In the genomic region with DNA sequence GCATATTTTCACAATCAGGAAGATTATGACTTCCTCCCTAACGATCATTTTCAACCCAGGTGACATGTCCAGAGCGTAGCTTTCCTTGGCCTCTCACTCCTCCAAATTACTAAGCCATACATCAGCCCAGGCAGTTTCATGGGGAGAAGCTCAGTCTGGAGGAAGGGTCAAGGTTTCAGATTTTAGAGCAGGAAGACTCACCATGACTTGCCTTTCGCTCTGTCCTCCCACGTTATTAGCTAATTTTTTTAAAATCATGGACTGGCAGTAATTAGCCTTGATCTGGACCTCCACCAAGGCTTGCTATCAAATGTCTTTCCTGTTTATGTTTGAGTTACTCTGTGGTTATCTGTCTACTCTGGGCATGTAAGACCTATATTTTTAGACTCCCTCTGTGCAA, we compare ENCODE assay signal across 20 mouse cellular contexts.
DNase-seq lines count a peak whose midpoint lies in the region; ATAC-seq and TF ChIP-seq lines count a peak whose summit lies in the region.
"Had no signal": no experiment of that assay in that cellular context is flagged by ENCODE, and none has a peak within 500 bp of the region (broad histone marks: within the 10 kb centered on the region; RNA-seq: fewer than 3 reads in every experiment).

No protein-coding gene starts in this region.

- 44% methylated on average over 4 of the region's 4 CpGs for WGBS in heart, embryonic 13.5 days
- 59% methylated on average over 4 of the region's 4 CpGs for WGBS in heart, embryonic 10.5 days
- WGBS in kidney, postnatal 0 days = 15% methylated on average over 4 of the region's 4 CpGs

- no peak overlapping the region for H3K4me2 ChIP-seq in heart, embryonic 13.5 days
- H3K4me2 ChIP-seq in kidney, postnatal 0 days (ENCODE audit: low read length) = no peak overlapping the region
- H3K4me2 ChIP-seq in myocyte (ENCODE audit: low read depth) = peak overlapping the region; percentile 24
- H3K4me2 ChIP-seq: forebrain, embryonic 13.5 days; hindbrain, embryonic 14.5 days; intestine, embryonic 15.5 days had no signal

- no peak for TF ChIP-seq CTCF in kidney, postnatal 0 days (IDR thresholded peaks at IDR 0.05; ENCODE audit: low read depth)

- no peaks in the 10 kb centered on the region for H3K36me3 ChIP-seq in heart, embryonic 13.5 days
- H3K36me3 ChIP-seq in heart, embryonic 10.5 days = no peaks in the 10 kb centered on the region
- H3K36me3 ChIP-seq in kidney, postnatal 0 days (ENCODE audit: insufficient read depth, low read length) = no peaks in the 10 kb centered on the region
- no peaks in the 10 kb centered on the region for H3K36me3 ChIP-seq in myocyte (ENCODE audit: control insufficient read depth, insufficient read depth)
- H3K36me3 ChIP-seq: hindbrain, embryonic 10.5 days; intestine, embryonic 15.5 days had no signal

- no peak for ATAC-seq in heart, embryonic 13.5 days (ENCODE audit: extremely low read depth, insufficient number of reproducible peaks, low FRiP score, low TSS enrichment)
- ATAC-seq in kidney, postnatal 0 days (replicated peaks; ENCODE audit: low FRiP score, low read depth) = peak; percentile 57
- ATAC-seq: forebrain, embryonic 13.5 days; forebrain, postnatal 0 days; intestine, embryonic 15.5 days had no signal

- H3K27me3 ChIP-seq in heart, embryonic 13.5 days (replicated peaks) = no peaks in the 10 kb centered on the region
- no peaks in the 10 kb centered on the region for H3K27me3 ChIP-seq in heart, embryonic 10.5 days (ENCODE audit: insufficient read depth, poor library complexity, severe bottlenecking)
- H3K27me3 ChIP-seq in kidney, postnatal 0 days (ENCODE audit: insufficient read depth, low read length) = no peaks in the 10 kb centered on the region
- no peaks in the 10 kb centered on the region for H3K27me3 ChIP-seq in myocyte (ENCODE audit: control insufficient read depth, insufficient read depth, insufficient read length)
- H3K27me3 ChIP-seq: CH12.LX; forebrain, embryonic 13.5 days; intestine, embryonic 15.5 days had no signal

- H3K9me3 ChIP-seq in heart, embryonic 13.5 days = no peaks in the 10 kb centered on the region
- H3K9me3 ChIP-seq in heart, embryonic 10.5 days = no peaks in the 10 kb centered on the region
- no peaks in the 10 kb centered on the region for H3K9me3 ChIP-seq in kidney, postnatal 0 days (replicated peaks; ENCODE audit: low read length)
- H3K9me3 ChIP-seq: forebrain, embryonic 13.5 days; hindbrain, embryonic 10.5 days; intestine, embryonic 15.5 days had no signal

- no peaks in the 10 kb centered on the region for H3K79me2 ChIP-seq in myocyte (ENCODE audit: control insufficient read depth, insufficient read depth)

- peaks cover 9% of the 10 kb centered on the region for H3K4me1 ChIP-seq in heart, embryonic 13.5 days
- no peaks in the 10 kb centered on the region for H3K4me1 ChIP-seq in heart, embryonic 10.5 days
- no peaks in the 10 kb centered on the region for H3K4me1 ChIP-seq in kidney, postnatal 0 days (replicated peaks; ENCODE audit: insufficient read depth, low read length)
- H3K4me1 ChIP-seq: forebrain, embryonic 13.5 days; hindbrain, embryonic 10.5 days; intestine, embryonic 15.5 days had no signal

- DNase-seq in embryo, embryonic 10 days (ENCODE audit: low spot score) = peak; percentile 11
- DNase-seq in embryo, embryonic 11 days = no peak
- no peak for DNase-seq in heart, embryonic 10.5 days (ENCODE audit: low spot score)
- DNase-seq in kidney, postnatal 0 days (ENCODE audit: low spot score) = peak; percentile 82
- DNase-seq in kidney, adult 18-20 months = no peak
- no peak for DNase-seq in urinary bladder, postnatal 10 days (ENCODE audit: low spot score)
- DNase-seq: adrenal gland, adult 8-10 months; adrenal gland, postnatal 36 days; cerebellum, adult 11-12 months; cerebellum, adult 9-10 months; cerebellum, postnatal 25 days; forebrain, postnatal 0 days; gastrocnemius, postnatal 25 days had no signal

- no peak for TF ChIP-seq POLR2A in myocyte (IDR thresholded peaks at IDR 0.05; ENCODE audit: insufficient read length, low read depth)

- no peak overlapping the region for H3K9ac ChIP-seq in heart, embryonic 13.5 days
- H3K9ac ChIP-seq in kidney, postnatal 0 days (ENCODE audit: low read depth, low read length) = no peak overlapping the region
- H3K9ac ChIP-seq: forebrain, embryonic 13.5 days; forebrain, postnatal 0 days; hindbrain, embryonic 14.5 days; intestine, embryonic 15.5 days had no signal

- H3K27ac ChIP-seq in heart, embryonic 13.5 days (replicated peaks) = peak overlapping the region; percentile 32; the same call in 1 of the 2 replicates
- H3K27ac ChIP-seq in heart, embryonic 10.5 days = no peak overlapping the region
- no peak overlapping the region for H3K27ac ChIP-seq in kidney, postnatal 0 days
- H3K27ac ChIP-seq: forebrain, embryonic 13.5 days; hindbrain, embryonic 10.5 days; hindbrain, embryonic 14.5 days; intestine, embryonic 15.5 days had no signal

- no peak overlapping the region for H3ac ChIP-seq in myocyte (ENCODE audit: control insufficient read depth, insufficient read length)

- H3K4me3 ChIP-seq in heart, embryonic 13.5 days = no peak overlapping the region
- no peak overlapping the region for H3K4me3 ChIP-seq in heart, embryonic 10.5 days
- H3K4me3 ChIP-seq in kidney, postnatal 0 days (replicated peaks; ENCODE audit: low read depth, low read length) = no peak overlapping the region
- H3K4me3 ChIP-seq in myocyte = no peak overlapping the region
- H3K4me3 ChIP-seq: forebrain, embryonic 13.5 days; hindbrain, embryonic 10.5 days; intestine, embryonic 15.5 days had no signal

TF ChIP-seq in myocyte, 11 proteins besides CTCF, POLR2A, EP300 and RAD21:
- no peak for TF ChIP-seq REST (IDR thresholded peaks at IDR 0.05; ENCODE audit: insufficient read depth, insufficient read length)
- no peak for TF ChIP-seq MYOD1 (IDR thresholded peaks at IDR 0.05; ENCODE audit: control insufficient read depth in 1 of 3, insufficient read length in 2 of 3, low read depth in 2 of 3)
- TF ChIP-seq TCF12 (IDR thresholded peaks at IDR 0.05; ENCODE audit: insufficient read depth, poor library complexity, severe bottlenecking) = no peak
- TF ChIP-seq USF1 (IDR thresholded peaks at IDR 0.05; ENCODE audit: low read depth) = no peak
- TF ChIP-seq MYOG (IDR thresholded peaks at IDR 0.05; ENCODE audit: control insufficient read depth in 1 of 3, insufficient read depth in 1 of 3, insufficient read length in 2 of 3, low read depth in 2 of 3) = no peak
- TF ChIP-seq CEBPB (IDR thresholded peaks at IDR 0.05; ENCODE audit: insufficient read depth, poor library complexity, severe bottlenecking) = no peak
- no peak for TF ChIP-seq TCF3 (IDR thresholded peaks at IDR 0.05; ENCODE audit: insufficient read length, low read depth)
- TF ChIP-seq E2F4 (IDR thresholded peaks at IDR 0.05; ENCODE audit: insufficient read depth) = no peak
- no peak for TF ChIP-seq SRF (IDR thresholded peaks at IDR 0.05; ENCODE audit: control insufficient read depth, insufficient read length, low read depth)
- TF ChIP-seq MAX (IDR thresholded peaks at IDR 0.05; ENCODE audit: low read depth) = no peak
- TF ChIP-seq POLR2AphosphoS2 (IDR thresholded peaks at IDR 0.05; ENCODE audit: insufficient read length, low read depth) = no peak

Comparison
In these comparisons a context has a peak if more than half of its experiments do, and no peak if none do; other contexts are left out.
1. DNase-seq: peak in embryo, embryonic 10 days (single experiment) and kidney, postnatal 0 days (single experiment); none in embryo, embryonic 11 days (single experiment), heart, embryonic 10.5 days (single experiment), kidney, adult 18-20 months (single experiment) and urinary bladder, postnatal 10 days (single experiment).